Mouse (Mus musculus): ENCODE measurements around the gene Emx1. TPM values are rescaled to one million over a fixed set of nuclear protein-coding genes. Genes with fewer than 3 reads are reported as not detected.

Emx1 gene
- polyA plus RNA-seq, 1 experiment from 2014 or later: not detected

GRCm38 (mm10) chr6:85191751-85192440 lies 4.7 kb downstream of the Emx1 start:
- Histone ChIP-seq H3K27ac (no peak overlapping the region), H3K9me3 (no peaks in the 10 kb centered on the region), H3K4me2 (no peak overlapping the region), H3K4me1 (peaks cover 33% of the 10 kb centered on the region), H3K36me3 (no peaks in the 10 kb centered on the region), H3K4me3 (replicated peaks) (no peak overlapping the region), H3K9ac (no peak overlapping the region), H3K27me3 (replicated peaks) (peaks cover 86% of the 10 kb centered on the region)
- WGBS: 49% methylated on average over 9 of the region's 9 CpGs
- no peak for ATAC-seq (ENCODE audit: insufficient read depth, low FRiP score, low read depth)

- WGBS: 15% methylated on average over 29 of the region's 29 CpGs
- peaks cover 17% of the 10 kb centered on the region for H3K4me1 ChIP-seq
- no peak overlapping the region for H3K4me2 ChIP-seq
- no peak overlapping the region for H3K27ac ChIP-seq
- ATAC-seq (ENCODE audit: insufficient read depth, low FRiP score, low read depth): no peak
- no peaks in the 10 kb centered on the region for H3K36me3 ChIP-seq
- no peak overlapping the region for H3K4me3 ChIP-seq (replicated peaks)
- peaks cover 69% of the 10 kb centered on the region for H3K27me3 ChIP-seq (replicated peaks)
- no peaks in the 10 kb centered on the region for H3K9me3 ChIP-seq
- no peak overlapping the region for H3K9ac ChIP-seq
These were observed 6.4 kb downstream of the Emx1 start for GRCm38 (mm10) chr6:85193381-85194318.

DNA sequence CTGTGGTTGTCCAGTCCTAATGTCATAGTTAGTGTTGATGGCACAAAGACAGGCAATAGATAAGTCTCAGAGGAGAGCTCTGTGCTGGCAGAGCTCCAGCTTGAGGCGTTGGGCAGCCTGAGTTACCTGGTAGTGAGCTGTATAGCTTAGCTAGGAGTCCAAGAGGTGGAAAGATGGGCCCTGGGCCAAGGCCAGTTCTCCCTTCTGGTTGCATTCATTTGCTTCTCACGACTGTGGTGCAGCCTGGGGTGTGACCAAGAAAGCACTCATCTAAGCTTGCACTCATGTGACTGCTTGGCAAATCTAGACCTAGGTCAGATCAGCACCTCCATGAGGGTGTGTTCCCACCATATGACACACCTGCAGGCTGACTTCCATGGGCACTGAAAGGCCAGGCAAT lies 10.7 kb downstream of the Emx1 start:
- peaks cover 31% of the 10 kb centered on the region for H3K27me3 ChIP-seq (replicated peaks)
- no peak overlapping the region for H3K4me2 ChIP-seq
- H3K36me3 ChIP-seq: no peaks in the 10 kb centered on the region
- H3K27ac ChIP-seq: no peak overlapping the region
- H3K4me3 ChIP-seq (replicated peaks): no peak overlapping the region
- ATAC-seq (ENCODE audit: insufficient read depth, low FRiP score, low read depth): no peak
- 64% methylated on average over 2 of the region's 2 CpGs for WGBS
- H3K9me3 ChIP-seq: no peaks in the 10 kb centered on the region
- H3K9ac ChIP-seq: no peak overlapping the region
- H3K4me1 ChIP-seq: peaks cover 5% of the 10 kb centered on the region

DNA sequence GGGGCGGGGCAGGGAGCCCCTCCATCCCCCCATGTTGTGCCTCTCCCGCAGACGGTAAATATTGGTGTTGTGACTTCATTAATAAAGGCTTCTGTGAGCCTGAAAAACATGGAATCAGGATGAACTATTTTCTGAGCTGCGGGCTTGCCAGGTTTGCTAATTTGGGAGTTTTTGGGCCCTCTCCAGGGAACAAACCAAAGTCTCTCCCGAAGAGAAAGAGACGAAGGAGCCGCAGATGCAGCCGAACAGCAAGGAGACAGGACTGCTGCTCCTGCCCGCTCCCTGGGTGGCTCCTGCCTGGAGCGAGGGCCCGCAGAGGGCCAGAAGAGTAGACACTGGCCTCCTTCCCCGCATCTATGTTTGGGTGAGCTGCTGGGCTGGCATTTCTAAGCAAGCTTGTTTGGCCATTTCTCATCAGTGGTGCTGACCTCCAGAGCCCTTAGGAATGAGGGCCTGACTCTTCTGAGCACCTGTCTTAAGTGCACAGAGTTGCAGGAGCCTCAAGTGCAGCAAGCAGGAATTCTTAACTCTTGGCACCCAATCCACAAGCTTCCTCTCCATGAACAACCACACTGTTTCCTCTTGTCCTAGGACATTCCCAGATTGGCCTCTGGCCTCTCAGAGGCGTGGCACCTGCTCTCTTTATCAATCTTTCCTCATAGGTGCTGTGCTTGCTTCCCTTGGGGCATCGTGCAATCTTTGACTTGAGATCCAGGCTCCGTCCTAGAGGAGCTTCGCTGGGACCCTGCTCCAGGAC lies 19.1 kb downstream of the Emx1 start:
- H3K9ac ChIP-seq: no peak overlapping the region
- no peak overlapping the region for H3K4me2 ChIP-seq
- 41% methylated on average over 16 of the region's 16 CpGs for WGBS
- no peak overlapping the region for H3K4me3 ChIP-seq (replicated peaks)
- H3K4me1 ChIP-seq: no peaks in the 10 kb centered on the region; the same call in 1 of the 2 replicates
- no peaks in the 10 kb centered on the region for H3K36me3 ChIP-seq
- H3K27me3 ChIP-seq (replicated peaks): no peaks in the 10 kb centered on the region
- no peaks in the 10 kb centered on the region for H3K9me3 ChIP-seq
- H3K27ac ChIP-seq: no peak overlapping the region
- ATAC-seq (ENCODE audit: insufficient read depth, low FRiP score, low read depth): no peak

- H3K4me3 ChIP-seq (replicated peaks): no peak overlapping the region
- H3K4me1 ChIP-seq: no peaks in the 10 kb centered on the region; the same call in 1 of the 2 replicates
- H3K27me3 ChIP-seq (replicated peaks): no peaks in the 10 kb centered on the region
- peak; percentile 52; the same call in 1 of the 2 replicates for ATAC-seq (ENCODE audit: insufficient read depth, low FRiP score, low read depth)
- no peak overlapping the region for H3K4me2 ChIP-seq
- H3K9ac ChIP-seq: no peak overlapping the region
- no peaks in the 10 kb centered on the region for H3K36me3 ChIP-seq
- WGBS: 36% methylated on average over 15 of the region's 15 CpGs
- H3K9me3 ChIP-seq: no peaks in the 10 kb centered on the region
- H3K27ac ChIP-seq: no peak overlapping the region
These were observed 19.7 kb downstream of the Emx1 start for GRCm38 (mm10) chr6:85206939-85207285.

GRCm38 (mm10) chr6:85207345-85207744 lies 20.1 kb downstream of the Emx1 start:
- Histone ChIP-seq H3K4me3 (replicated peaks) (no peak overlapping the region), H3K9ac (no peak overlapping the region), H3K27ac (no peak overlapping the region), H3K4me2 (no peak overlapping the region), H3K36me3 (no peaks in the 10 kb centered on the region), H3K9me3 (no peaks in the 10 kb centered on the region), H3K27me3 (replicated peaks) (no peaks in the 10 kb centered on the region), H3K4me1 (no peaks in the 10 kb centered on the region; the same call in 1 of the 2 replicates)
- 66% methylated on average over 5 of the region's 5 CpGs for WGBS
- ATAC-seq (ENCODE audit: insufficient read depth, low FRiP score, low read depth): no peak

GRCm38 (mm10) chr6:85209226-85209967 lies 22.2 kb downstream of the Emx1 start:
- 75% methylated on average over 9 of the region's 9 CpGs for WGBS

DNA sequence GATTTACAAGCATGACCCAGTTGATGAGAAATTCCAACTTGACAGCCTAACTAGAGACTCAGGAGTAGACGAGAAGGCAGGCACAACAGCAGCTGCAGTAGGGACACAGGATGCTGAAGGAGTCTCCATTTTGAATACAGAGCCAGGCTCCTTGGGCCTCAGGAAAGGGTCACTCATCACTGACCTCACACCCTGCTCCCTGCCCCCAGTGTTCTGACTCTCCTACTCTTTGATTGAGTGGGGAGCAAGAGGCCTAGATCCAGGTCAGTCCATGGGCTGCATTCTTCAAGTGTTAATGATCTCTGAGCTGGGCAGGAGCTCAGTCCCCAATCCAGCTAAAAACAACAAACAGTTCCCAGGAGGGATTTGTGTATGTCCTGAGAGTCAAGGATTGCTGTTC lies 23.4 kb downstream of the Emx1 start:
- Histone ChIP-seq H3K36me3 (no peaks in the 10 kb centered on the region), H3K27me3 (replicated peaks) (no peaks in the 10 kb centered on the region), H3K9ac (no peak overlapping the region), H3K4me3 (replicated peaks) (no peak overlapping the region), H3K4me2 (no peak overlapping the region), H3K4me1 (no peaks in the 10 kb centered on the region; the same call in 1 of the 2 replicates), H3K27ac (no peak overlapping the region), H3K9me3 (no peaks in the 10 kb centered on the region)
- 27% methylated on average over 1 of the region's 1 CpGs for WGBS
- no peak for ATAC-seq (ENCODE audit: insufficient read depth, low FRiP score, low read depth)

More at GRCm38 (mm10) chr6:85209226-85209967, 22.2 kb downstream of the Emx1 start:
- Histone ChIP-seq H3K27me3 (replicated peaks) (no peaks in the 10 kb centered on the region), H3K27ac (no peak overlapping the region), H3K36me3 (no peaks in the 10 kb centered on the region), H3K9me3 (no peaks in the 10 kb centered on the region), H3K4me1 (no peaks in the 10 kb centered on the region; the same call in 1 of the 2 replicates), H3K9ac (no peak overlapping the region), H3K4me3 (replicated peaks) (no peak overlapping the region), H3K4me2 (no peak overlapping the region)
- ATAC-seq (ENCODE audit: insufficient read depth, low FRiP score, low read depth): no peak

DNA sequence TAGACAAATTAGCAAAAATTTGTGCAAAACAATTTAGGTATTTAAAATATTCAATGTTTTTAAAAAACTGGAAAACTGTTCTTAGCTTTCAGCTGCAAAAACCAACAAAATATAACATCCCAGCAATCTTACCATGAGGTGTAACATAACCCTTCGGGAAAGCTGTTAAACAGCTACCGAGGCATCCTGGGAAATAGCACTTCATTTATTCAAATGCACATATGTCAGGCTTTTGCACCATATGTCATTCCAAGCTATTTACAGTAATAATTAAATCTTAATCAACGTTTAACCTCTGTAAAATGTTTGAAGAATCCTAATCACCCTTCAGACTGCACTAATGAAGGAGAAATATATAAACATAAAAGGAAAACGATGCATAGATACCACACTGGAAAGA lies 31.0 kb downstream of the Emx1 start:
- Histone ChIP-seq H3K36me3 (no peaks in the 10 kb centered on the region), H3K9ac (no peak overlapping the region), H3K9me3 (no peaks in the 10 kb centered on the region), H3K4me2 (no peak overlapping the region), H3K27ac (no peak overlapping the region), H3K4me3 (replicated peaks) (no peak overlapping the region), H3K4me1 (peaks cover 6% of the 10 kb centered on the region; the same call in 1 of the 2 replicates), H3K27me3 (replicated peaks) (no peaks in the 10 kb centered on the region)
- ATAC-seq (ENCODE audit: insufficient read depth, low FRiP score, low read depth): no peak
- 64% methylated on average over 4 of the region's 4 CpGs for WGBS

- no peak overlapping the region for H3K4me2 ChIP-seq
- no peaks in the 10 kb centered on the region for H3K9me3 ChIP-seq
- H3K4me3 ChIP-seq (replicated peaks): no peak overlapping the region
- H3K36me3 ChIP-seq: no peaks in the 10 kb centered on the region
- peaks cover 6% of the 10 kb centered on the region; the same call in 1 of the 2 replicates for H3K4me1 ChIP-seq
- no peak for ATAC-seq (ENCODE audit: insufficient read depth, low FRiP score, low read depth)
- H3K27ac ChIP-seq: no peak overlapping the region
- WGBS: 39% methylated on average over 5 of the region's 5 CpGs
- H3K9ac ChIP-seq: no peak overlapping the region
- no peaks in the 10 kb centered on the region for H3K27me3 ChIP-seq (replicated peaks)
These were observed 31.6 kb downstream of the Emx1 start for GRCm38 (mm10) chr6:85218684-85219445.
